In genomic region chr11:114472501-114473260, GRCm38 (mm10) we compare ENCODE assay signal across 8 mouse cellular contexts.
DNase-seq lines count a peak whose midpoint lies in the region; ATAC-seq and TF ChIP-seq lines count a peak whose summit lies in the region.

No protein-coding gene starts in this region.

- H3K4me3 ChIP-seq in embryonic facial prominence, embryonic 12.5 days, result no peak overlapping the region
- H3K4me3 ChIP-seq in layer of hippocampus, adult 2 months, result no peak overlapping the region
- H3K4me3 ChIP-seq in neural tube, embryonic 15.5 days (replicated peaks), result no peak overlapping the region

- H3K9me3 ChIP-seq in embryonic facial prominence, embryonic 12.5 days, result no peaks in the 10 kb centered on the region
- H3K9me3 ChIP-seq in neural tube, embryonic 15.5 days (replicated peaks), result no peaks in the 10 kb centered on the region

- WGBS in embryonic facial prominence, embryonic 12.5 days, result 9% methylated on average over 22 of the region's 22 CpGs
- WGBS in neural tube, embryonic 15.5 days, result 9% methylated on average over 22 of the region's 22 CpGs

- no peak overlapping the region for H3K27ac ChIP-seq in embryonic facial prominence, embryonic 12.5 days
- H3K27ac ChIP-seq in layer of hippocampus, adult 2 months, result no peak overlapping the region
- H3K27ac ChIP-seq in neural tube, embryonic 15.5 days (replicated peaks), result no peak overlapping the region; the same call in 1 of the 2 replicates

- intact Hi-C loops in left cerebral cortex, postnatal 25 days (cut with DNase I), result no loop called here

- H3K27me3 ChIP-seq in embryonic facial prominence, embryonic 12.5 days, result 0 out of 2 replicates have a peak, but pooled peaks cover 8% of the 10 kb centered on the region
- H3K27me3 ChIP-seq in neural tube, embryonic 15.5 days (replicated peaks), result peaks cover 4% of the 10 kb centered on the region; the same call in 1 of the 2 replicates

- peak overlapping the region; percentile 31 for H3K4me2 ChIP-seq in embryonic facial prominence, embryonic 12.5 days (replicated peaks)
- peak overlapping the region; percentile 33 for H3K4me2 ChIP-seq in neural tube, embryonic 15.5 days

- no peak overlapping the region for H3K9ac ChIP-seq in embryonic facial prominence, embryonic 12.5 days
- H3K9ac ChIP-seq in neural tube, embryonic 15.5 days (replicated peaks), result no peak overlapping the region

- TF ChIP-seq CTCF in layer of hippocampus, adult 2 months (conservative IDR thresholded peaks at IDR 0.05), result no peak

- peaks cover 23% of the 10 kb centered on the region for H3K4me1 ChIP-seq in embryonic facial prominence, embryonic 12.5 days
- H3K4me1 ChIP-seq in neural tube, embryonic 15.5 days, result peaks cover 29% of the 10 kb centered on the region

- DNase-seq in left cerebral cortex, postnatal 25 days (ENCODE audit: low spot score in 2 of 2), result peak; percentile 22 to 26
- no peak for DNase-seq in left cerebral cortex, adult 11 months (ENCODE audit: low spot score)
- peak; percentile 37 to 59 for DNase-seq in layer of hippocampus, adult 2 months (ENCODE audit: low spot score in 2 of 2)
- DNase-seq in cerebellum, postnatal 14 days, result no peak
- no peak for DNase-seq in urinary bladder, postnatal 14 days (ENCODE audit: low spot score)
- no peak for DNase-seq in urinary bladder, postnatal 10 days (ENCODE audit: low spot score)

- no peak for ATAC-seq in embryonic facial prominence, embryonic 12.5 days (ENCODE audit: insufficient number of reproducible peaks, insufficient read depth, low FRiP score, low TSS enrichment)
- peak; percentile 50; the same call in 1 of the 2 replicates for ATAC-seq in neural tube, embryonic 15.5 days (ENCODE audit: low FRiP score)

- no peaks in the 10 kb centered on the region for H3K36me3 ChIP-seq in embryonic facial prominence, embryonic 12.5 days
- H3K36me3 ChIP-seq in neural tube, embryonic 15.5 days, result no peaks in the 10 kb centered on the region

Comparison
In these comparisons a context has a peak if more than half of its experiments do, and no peak if none do; other contexts are left out.
1. DNase-seq: peak in left cerebral cortex, postnatal 25 days (2 of 2) and layer of hippocampus, adult 2 months (2 of 2); none in left cerebral cortex, adult 11 months (single experiment), cerebellum, postnatal 14 days (0 of 2), urinary bladder, postnatal 14 days (single experiment) and urinary bladder, postnatal 10 days (single experiment).